Mouse (Mus musculus) forebrain, embryonic 15.5 days (tissue): Measurements from ENCODE around the gene Gm2163. TPM values are rescaled to one million over a fixed set of nuclear protein-coding genes. Genes with fewer than 3 reads are reported as not detected.
"Not testable (repeated sequence)": the region's sequence is repeated elsewhere in the genome, so short reads cannot be mapped to it uniquely, and the experiment has no call there.

Experiments
- ATAC-seq: fragments of 200-750 bp; cut with Nextera tagmentation; replicated peaks from 2 replicates; pipeline ENCODE4 v1.8.0; 2017; ENCODE audit warnings: mild to moderate bottlenecking, moderate TSS enrichment, moderate library complexity
- H3K27ac ChIP-seq: fragments of 300-500 bp; sonication (generic); replicated peaks from 2 replicates; pipeline ENCODE4 v1.5.1; 2015; ENCODE audit warnings: mild to moderate bottlenecking, inconsistent platforms
- H3K27me3 ChIP-seq: fragments of 300-500 bp; sonication (generic); 2 replicates; pipeline ENCODE4 v1.6.1; 2015; ENCODE audit warnings: inconsistent platforms
- H3K36me3 ChIP-seq: fragments of 300-500 bp; sonication (generic); 2 replicates; pipeline ENCODE4 v1.6.1; 2015; ENCODE audit warnings: mild to moderate bottlenecking, inconsistent platforms
- H3K4me1 ChIP-seq: fragments of 300-500 bp; sonication (generic); 2 replicates; pipeline ENCODE4 v1.6.1; 2015; ENCODE audit warnings: inconsistent platforms
- H3K4me2 ChIP-seq: fragments of 300-500 bp; sonication (generic); replicated peaks from 2 replicates; pipeline ENCODE4 v1.6.1; 2015; ENCODE audit warnings: mild to moderate bottlenecking, inconsistent platforms
- H3K4me3 ChIP-seq: fragments of 300-500 bp; sonication (generic); 2 replicates; pipeline ENCODE4 v1.5.1; 2015; ENCODE audit warnings: mild to moderate bottlenecking, inconsistent platforms
- H3K9ac ChIP-seq: fragments of 300-500 bp; sonication (generic); replicated peaks from 2 replicates; pipeline ENCODE4 v1.6.1; 2015; ENCODE audit warnings: mild to moderate bottlenecking, inconsistent platforms
- H3K9me3 ChIP-seq: fragments of 300-500 bp; sonication (generic); 2 replicates; pipeline ENCODE4 v1.6.1; 2016; ENCODE audit warnings: inconsistent platforms
- WGBS: fragments of 180-500 bp; shearing (Covaris S2); methylation state at CpG from one replicate; pipeline ENCODE4 v1.1.7; 2015; ENCODE audit warnings: mixed read lengths; 5-methylcytosine and 5-hydroxymethylcytosine counted together
- polyA plus RNA-seq: library from polyadenylated mRNA; unstranded; fragments of >200 nt; fragmentation: Nextera tagmentation; extraction: Ambion mirVana; gene quantifications from 2 replicates; pipeline ENCODE4 v1.2.1, GENCODE M21; 2015

The Gm2163 gene
- 0.09 and 0.19 TPM in 2 replicates for polyA plus RNA-seq

DNA sequence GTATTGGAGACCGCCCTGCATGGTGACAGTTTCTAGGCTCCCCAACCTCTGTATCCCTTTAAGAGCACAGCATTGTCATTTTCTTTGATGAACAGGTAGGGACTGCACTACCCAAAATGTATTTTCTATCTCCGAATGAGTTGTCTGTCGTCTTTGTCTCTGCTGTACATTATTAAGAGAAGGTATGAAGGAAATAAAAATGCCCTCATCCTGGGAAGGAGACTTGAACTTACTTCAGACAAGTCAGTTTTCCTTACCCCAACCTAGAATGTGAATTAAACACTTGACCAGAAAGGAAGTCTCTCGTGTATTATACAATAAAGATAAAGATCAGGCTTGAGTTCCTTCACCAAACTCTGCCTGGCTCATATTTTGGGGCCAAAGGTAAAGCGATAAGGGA, at the start of gene Gm2163:
TSS of gene Gm2163 (plus strand) at position 301 of the 400 bp plus-strand sequence.
- H3K4me2 ChIP-seq, H3K36me3 ChIP-seq, H3K4me1 ChIP-seq, H3K27me3 ChIP-seq, H3K4me3 ChIP-seq, H3K9me3 ChIP-seq, H3K9ac ChIP-seq, H3K27ac ChIP-seq, ATAC-seq: not testable (repeated sequence)
- WGBS = no CpG with 5 or more reads among the region's 5 CpGs

DNA sequence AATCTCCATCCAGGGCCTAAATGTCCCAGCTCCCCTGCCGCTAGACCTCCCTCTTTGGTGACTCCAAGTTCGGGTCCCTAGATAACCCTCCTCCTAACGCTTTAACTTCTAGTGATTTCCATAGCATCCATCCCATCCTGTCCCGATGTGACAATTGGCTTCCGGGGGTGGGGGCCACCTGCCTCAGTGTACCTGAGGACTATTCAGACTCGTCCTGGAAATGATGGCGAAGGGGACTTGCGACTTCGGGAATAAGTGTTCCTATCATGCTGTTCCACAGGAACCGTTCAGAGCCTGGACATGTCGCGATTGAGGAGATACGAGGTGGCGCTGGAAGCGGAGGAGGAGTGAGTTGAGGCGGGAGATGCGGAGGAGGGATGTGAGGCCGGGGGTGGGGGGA, 27.5 kb upstream of the Gm2163 start, which contains the start of gene Gm21586:
TSS of gene Gm21586 (plus strand) at position 301 of the 400 bp plus-strand sequence.
- H3K9me3 ChIP-seq, ATAC-seq, H3K9ac ChIP-seq, H3K27ac ChIP-seq, H3K36me3 ChIP-seq, H3K4me2 ChIP-seq, H3K4me3 ChIP-seq, H3K27me3 ChIP-seq, H3K4me1 ChIP-seq: not testable (repeated sequence)
- no CpG with 5 or more reads among the region's 18 CpGs for WGBS

DNA sequence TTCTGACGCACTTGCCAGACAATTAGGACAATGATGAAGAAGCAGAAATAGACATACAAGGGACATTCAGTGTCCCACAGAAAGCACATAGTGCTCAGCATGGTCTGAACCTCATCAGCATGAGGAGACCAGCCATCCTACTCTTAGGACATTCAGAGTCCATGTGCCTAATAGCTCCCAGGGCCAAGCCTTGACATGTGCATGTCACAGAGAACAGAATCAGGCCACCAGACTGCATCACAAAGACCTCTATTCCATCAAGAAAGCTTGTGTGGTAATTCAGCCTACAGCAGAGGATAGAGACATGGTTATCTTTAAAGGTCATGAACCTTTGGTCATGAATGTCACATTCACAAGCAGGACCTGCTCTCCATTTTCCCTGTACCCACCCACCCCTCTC, 61.5 kb downstream of the Gm2163 start, which contains the start of gene Fam205a2:
TSS of gene Fam205a2 (minus strand) at position 101 of the 400 bp plus-strand sequence.
- not testable (repeated sequence) for H3K36me3 ChIP-seq, ATAC-seq, H3K27ac ChIP-seq, H3K4me3 ChIP-seq, H3K27me3 ChIP-seq, H3K4me1 ChIP-seq, H3K4me2 ChIP-seq, H3K9ac ChIP-seq, H3K9me3 ChIP-seq
- WGBS = no CpG with 5 or more reads among the region's 1 CpGs

DNA sequence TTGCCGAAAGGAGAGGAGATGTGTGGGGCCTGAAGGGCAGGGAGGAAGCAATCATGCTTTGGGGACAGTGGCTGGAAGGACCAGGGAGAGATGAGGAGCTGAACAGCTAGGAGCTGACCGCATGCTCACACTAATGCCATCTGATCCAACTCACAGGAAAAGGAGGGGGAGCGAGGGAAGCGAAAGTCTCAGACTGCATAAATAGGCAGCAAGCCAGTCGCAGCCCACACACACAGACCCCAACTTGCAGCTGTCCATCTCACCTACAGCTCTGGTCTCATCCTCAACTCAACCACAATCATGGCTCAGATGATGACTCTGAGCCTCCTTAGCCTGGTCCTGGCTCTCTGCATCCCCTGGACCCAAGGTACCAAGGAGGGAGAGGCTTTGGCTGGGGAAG, 145.3 kb downstream of the Gm2163 start, which contains the start of gene Gm10591:
TSS of gene Gm10591 (plus strand) at position 301 of the 400 bp plus-strand sequence.
- not testable (repeated sequence) for H3K27me3 ChIP-seq, ATAC-seq, H3K27ac ChIP-seq, H3K9me3 ChIP-seq, H3K4me3 ChIP-seq, H3K36me3 ChIP-seq, H3K4me1 ChIP-seq, H3K9ac ChIP-seq, H3K4me2 ChIP-seq
- WGBS = no CpG with 5 or more reads among the region's 5 CpGs

DNA sequence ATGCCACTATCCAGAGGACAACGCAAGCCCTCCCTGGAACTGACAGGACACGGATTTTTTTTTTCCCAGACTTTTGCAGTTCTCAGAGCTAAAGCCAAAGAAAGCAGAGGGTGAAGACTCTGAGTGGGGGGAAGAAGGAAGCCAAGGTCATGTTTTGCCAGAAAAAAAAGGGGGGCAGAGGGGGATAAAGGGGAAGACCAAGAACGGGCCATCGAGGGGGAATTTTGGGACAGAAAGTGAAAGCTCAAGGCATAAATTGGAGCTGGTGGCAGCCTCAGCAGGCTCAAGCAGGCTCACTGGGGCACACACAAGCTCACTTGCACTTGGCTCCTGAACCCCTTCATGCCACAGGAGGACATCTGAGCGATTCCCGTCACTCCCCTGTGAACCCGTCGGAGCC, 162.9 kb downstream of the Gm2163 start, which contains the start of gene Gm2564:
TSS of gene Gm2564 (plus strand) at position 301 of the 400 bp plus-strand sequence.
- H3K4me2 ChIP-seq, H3K27me3 ChIP-seq, H3K4me1 ChIP-seq, H3K9me3 ChIP-seq, H3K36me3 ChIP-seq, ATAC-seq, H3K9ac ChIP-seq, H3K27ac ChIP-seq, H3K4me3 ChIP-seq: not testable (repeated sequence)
- WGBS = no CpG with 5 or more reads among the region's 8 CpGs

Other genes starting within 250 kb of the Gm2163 start
- gene Gm10600, start 226.1 kb upstream of the Gm2163 start, polyA plus RNA-seq = not detected in 2 replicates
- not detected in 2 replicates for gene Ccl21b, start 211.0 kb upstream of the Gm2163 start, polyA plus RNA-seq
- not detected in 2 replicates for gene Gm21953, start 172.5 kb upstream of the Gm2163 start, polyA plus RNA-seq
- gene Fam205a3, start 148.4 kb upstream of the Gm2163 start, polyA plus RNA-seq = not detected in 2 replicates
- gene Gm21586, start 27.4 kb upstream of the Gm2163 start, polyA plus RNA-seq = not detected in 2 replicates
- gene Fam205a2, start 61.4 kb downstream of the Gm2163 start, polyA plus RNA-seq = not detected in 2 replicates
- gene Gm10591, start 145.4 kb downstream of the Gm2163 start, polyA plus RNA-seq = not detected in 2 replicates
- gene Gm2564, start 163.0 kb downstream of the Gm2163 start, polyA plus RNA-seq = not detected in 2 replicates
- not detected in 2 replicates for gene Ccl27b, start 188.5 kb downstream of the Gm2163 start, polyA plus RNA-seq
- gene Il11ra2, start 195.1 kb downstream of the Gm2163 start, polyA plus RNA-seq = not detected in 2 replicates